Mouse (Mus musculus) CH12.LX (cell line): ENCODE results near the gene Ppp1r12a. TPM values are rescaled to one million over a fixed set of nuclear protein-coding genes. Genes with fewer than 3 reads are reported as not detected.
A peak's percentile ranks its signal among the peaks of the same experiment; 100 is the strongest.

Source experiments
- DNase-seq: peaks from one replicate; pipeline ENCODE4 v3.0.0-alpha.2; 2013; ENCODE audit errors: extremely low read depth
- H3K27ac ChIP-seq: 2 replicates; pipeline ENCODE4 v1.5.1; 2012; ENCODE audit warnings: low read depth, mild to moderate bottlenecking, control low read depth, moderate library complexity; ENCODE audit not compliant: insufficient read depth
- H3K27me3 ChIP-seq: replicated peaks from 2 replicates; pipeline ENCODE3; 2012; ENCODE audit warnings: inconsistent platforms
- H3K36me3 ChIP-seq, 2 experiments: replicated peaks in 1 of 2; 2 replicates each; pipeline versions ENCODE3 to v1.6.1; 2012; ENCODE audit warnings: inconsistent platforms in 1 of 2, low read length in 1 of 2, mild to moderate bottlenecking in 1 of 2, mixed read lengths in 1 of 2, moderate library complexity in 1 of 2; ENCODE audit not compliant: control insufficient read depth in 1 of 2, insufficient read depth in 1 of 2
- H3K4me1 ChIP-seq, 2 experiments: 2 replicates each; pipeline ENCODE4 v1.6.1; 2012; ENCODE audit warnings: inconsistent platforms in 1 of 2, moderate library complexity in 1 of 2; ENCODE audit not compliant: insufficient read depth in 2 of 2, control insufficient read depth in 1 of 2
- H3K4me2 ChIP-seq: 2 replicates; pipeline ENCODE4 v1.6.1; 2012; ENCODE audit warnings: low read depth, mild to moderate bottlenecking, control low read depth; ENCODE audit not compliant: poor library complexity, insufficient read depth, severe bottlenecking
- H3K4me3 ChIP-seq, 3 experiments: fragments of 150-350 bp in 1 of 3; sonication (generic) in 1 of 3; replicated peaks in 1 of 3; 2 replicates each; pipeline versions ENCODE3 to v1.5.1; 2011 to 2012; ENCODE audit warnings: low read depth in 2 of 3, low read length in 2 of 3, mild to moderate bottlenecking in 2 of 3, moderate library complexity in 2 of 3, control low read depth in 1 of 3, improper control_type of control experiment in 1 of 3, inconsistent platforms in 1 of 3, mixed read lengths in 1 of 3; ENCODE audit not compliant: poor library complexity in 1 of 3
- H3K79me2 ChIP-seq: replicated peaks from 2 replicates; pipeline ENCODE4 v1.6.1; 2012; ENCODE audit warnings: mild to moderate bottlenecking, moderate library complexity; ENCODE audit not compliant: control insufficient read depth, poor library complexity, insufficient read depth, severe bottlenecking; ENCODE audit errors: extremely low read depth
- H3K9ac ChIP-seq: 2 replicates; pipeline ENCODE4 v1.6.1; 2012; ENCODE audit warnings: low read depth, mild to moderate bottlenecking, control low read depth, moderate library complexity; ENCODE audit not compliant: insufficient read depth
- H3K9me3 ChIP-seq: replicated peaks from 2 replicates; pipeline ENCODE3; 2012; ENCODE audit warnings: low read length, inconsistent platforms, mixed read lengths
- CTCF ChIP-seq, 2 experiments: IDR thresholded peaks in 1 of 2; conservative IDR thresholded peaks in 1 of 2; 2 replicates each; pipeline ENCODE4 v1.5.1; 2011 to 2012; ENCODE audit warnings: low read depth in 2 of 2, low read length in 2 of 2, improper control_type of control experiment in 1 of 2, inconsistent platforms in 1 of 2, mild to moderate bottlenecking in 1 of 2, moderate library complexity in 1 of 2
- ELF1 ChIP-seq: IDR thresholded peaks from 2 replicates; pipeline ENCODE4 v1.6.1; 2014; ENCODE audit warnings: low read depth, mild to moderate bottlenecking, inconsistent platforms, low read length, improper control_type of control experiment
- EP300 ChIP-seq: IDR thresholded peaks from 2 replicates; pipeline ENCODE4 v1.6.1; 2011; ENCODE audit warnings: low read length, improper control_type of control experiment
- GABPA ChIP-seq: IDR thresholded peaks from 2 replicates; pipeline ENCODE4 v1.6.1; 2012; ENCODE audit warnings: low read depth, low read length, improper control_type of control experiment, inconsistent platforms; ENCODE audit not compliant: insufficient replicate concordance
- MAX ChIP-seq: IDR thresholded peaks from 2 replicates; pipeline ENCODE4 v1.6.1; 2011; ENCODE audit warnings: low read length, improper control_type of control experiment
- MEF2A ChIP-seq: IDR thresholded peaks from 2 replicates; pipeline ENCODE4 v1.6.1; 2014; ENCODE audit warnings: low read depth, mild to moderate bottlenecking, inconsistent platforms, low read length, improper control_type of control experiment, borderline replicate concordance
- MXI1 ChIP-seq: IDR thresholded peaks from 2 replicates; pipeline ENCODE4 v1.6.1; 2011; ENCODE audit warnings: mild to moderate bottlenecking, low read depth, low read length, improper control_type of control experiment
- MYC ChIP-seq: IDR thresholded peaks from 2 replicates; pipeline ENCODE4 v1.6.1; 2011; ENCODE audit warnings: low read depth, mild to moderate bottlenecking, improper control_type of control experiment, low read length
- NELFE ChIP-seq: IDR thresholded peaks from 2 replicates; pipeline ENCODE4 v1.6.1; 2011; ENCODE audit warnings: low read depth, low read length, improper control_type of control experiment
- PAX5 ChIP-seq: IDR thresholded peaks from 2 replicates; pipeline ENCODE4 v1.6.1; 2012; ENCODE audit warnings: low read length, inconsistent platforms, mixed read lengths
- POLR2A ChIP-seq: IDR thresholded peaks from 2 replicates; pipeline ENCODE4 v1.6.1; 2011; ENCODE audit warnings: low read depth, mild to moderate bottlenecking, improper control_type of control experiment, low read length
- POLR2AphosphoS2 ChIP-seq: IDR thresholded peaks from 2 replicates; pipeline ENCODE4 v1.6.1; 2011; ENCODE audit warnings: low read depth, low read length, improper control_type of control experiment
- RAD21 ChIP-seq: IDR thresholded peaks from 2 replicates; pipeline ENCODE4 v1.6.1; 2011; ENCODE audit warnings: low read depth, mild to moderate bottlenecking, low read length, improper control_type of control experiment, moderate library complexity
- SIN3A ChIP-seq: IDR thresholded peaks from 2 replicates; pipeline ENCODE4 v1.6.1; 2012; ENCODE audit warnings: low read length, improper control_type of control experiment, inconsistent platforms
- TBP ChIP-seq: conservative IDR thresholded peaks from 2 replicates; pipeline ENCODE4 v1.6.1; 2011; ENCODE audit warnings: low read depth, low read length, improper control_type of control experiment
- ZKSCAN1 ChIP-seq: IDR thresholded peaks from 2 replicates; pipeline ENCODE4 v1.6.1; 2012; ENCODE audit warnings: low read depth, inconsistent platforms, low read length, improper control_type of control experiment, borderline replicate concordance
- dilution Hi-C: fragments of 300-500 bp; cut with MboI; formaldehyde crosslinking; loops from 2 replicates; pipeline ENCODE4 v1.14.3; 2020; ENCODE audit warnings: low sequenced_read_pairs; ENCODE audit not compliant: extremely low pct_unique_long_range_greater_than_20kb, extremely low pct_ligation_motif_present
- in situ Hi-C: fragments of 300-500 bp; cut with MboI; formaldehyde crosslinking; loops from 3 replicates; pipeline ENCODE4 v1.14.3; 2019; ENCODE audit warnings: low sequenced_read_pairs, low pct_ligation_motif_present, low pct_unique_long_range_greater_than_20kb, mixed read lengths
- polyA plus RNA-seq: library from polyadenylated mRNA; unstranded; fragments of >175 nt; gene quantifications from 2 replicates; pipeline ENCODE4 v1.2.1, GENCODE M21; 2012; ENCODE audit warnings: low read depth; ENCODE audit not compliant: insufficient read length
- total RNA-seq, 2 experiments: library from RNA; depleted of rRNA; stranded (reverse); fragments of 300-350 nt in 1 of 2; fragments of >200 nt in 1 of 2; gene quantifications; 2 replicates each; pipeline ENCODE4 v1.2.3; 2012 to 2014

Ppp1r12a gene
- total and polyA plus RNA-seq, 3 experiments: 34.4 to 70.8 (median 60.0) TPM

DNA sequence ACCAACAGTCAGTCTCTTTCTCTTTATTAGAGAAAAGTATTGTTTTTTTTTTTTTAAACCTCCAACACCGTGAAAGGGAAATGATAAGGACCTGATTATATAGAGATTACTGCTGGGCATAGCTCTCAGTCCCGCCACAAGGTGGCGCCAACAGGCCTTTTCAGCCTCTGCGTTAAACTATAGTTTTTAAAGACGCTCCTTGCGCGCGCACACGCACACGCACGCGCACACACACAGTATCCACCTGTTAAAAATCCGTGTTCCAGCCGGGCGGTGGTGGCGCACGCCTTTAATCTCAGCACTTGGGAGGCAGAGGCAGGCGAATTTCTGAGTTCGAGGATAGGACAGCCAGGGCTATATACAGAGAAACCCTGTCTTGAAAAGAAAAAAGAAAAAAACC is 138.8 kb downstream of the Ppp1r12a start (continued):
- peak; percentile 73 for TF ChIP-seq RAD21
- TF ChIP-seq POLR2AphosphoS2: no peak
- TF ChIP-seq PAX5: no peak
- no peak for TF ChIP-seq NELFE
- TF ChIP-seq MXI1: no peak

DNA sequence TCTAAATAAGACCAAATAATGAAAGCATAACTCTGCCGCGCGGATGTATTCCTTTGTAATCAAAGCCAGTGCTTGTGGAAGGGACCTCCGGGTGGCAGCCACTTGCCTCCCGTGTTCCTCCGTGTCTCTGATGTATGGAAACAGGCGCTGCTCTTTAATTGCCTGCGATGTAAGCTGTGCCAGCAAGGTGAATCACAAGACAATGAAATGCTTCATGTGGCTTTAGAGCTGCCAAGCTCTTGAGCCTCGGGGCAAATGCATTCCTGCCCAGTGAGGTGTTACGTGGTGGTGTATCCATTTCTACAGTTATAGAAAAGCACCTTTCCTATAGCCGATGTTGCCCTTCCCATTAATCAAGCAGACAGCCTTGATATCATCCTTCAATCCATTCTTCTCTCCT is 145.8 kb downstream of the Ppp1r12a start:
- dilution Hi-C loops: no loop called here
- H3K9me3 ChIP-seq: no peaks in the 10 kb centered on the region

DNA sequence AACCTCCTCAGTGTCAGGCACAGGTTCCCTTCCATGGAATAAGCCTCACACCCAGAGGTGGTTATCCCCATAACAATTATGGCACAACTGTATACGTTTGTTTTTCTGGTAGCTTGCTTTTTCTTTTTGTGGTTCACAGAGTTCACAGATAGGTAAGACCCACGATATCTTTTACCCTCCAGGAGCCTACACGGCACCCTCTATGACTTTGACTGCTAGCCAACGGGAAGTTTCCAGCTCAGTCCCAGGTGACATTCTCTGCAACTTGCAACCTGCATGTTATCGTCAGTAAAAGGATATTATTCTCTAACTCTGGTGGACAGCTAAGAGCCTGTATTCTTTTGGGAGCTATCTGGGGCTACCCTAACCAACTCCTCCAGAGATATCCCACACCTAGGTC is 148.2 kb downstream of the Ppp1r12a start:
- Histone ChIP-seq H3K27ac (no peak overlapping the region), H3K36me3 (no peaks in the 10 kb centered on the region), H3K4me3 (no peak overlapping the region), H3K4me1 (no peaks in the 10 kb centered on the region), H3K9me3 (no peaks in the 10 kb centered on the region), H3K9ac (no peak overlapping the region), H3K79me2 (no peaks in the 10 kb centered on the region), H3K4me2 (no peak overlapping the region), H3K27me3 (no peaks in the 10 kb centered on the region)
- in situ Hi-C loops: no loop called here
- DNase-seq: no peak
- dilution Hi-C loops: no loop called here
- TF ChIP-seq MEF2A (no peak), POLR2A (no peak), SIN3A (no peak), CTCF (conservative IDR thresholded peaks at IDR 0.05 in 1 of 2, IDR thresholded peaks at IDR 0.05 in 1 of 2; ENCODE audit: low read depth in 2 of 2, low read length in 2 of 2) (no peak), ZKSCAN1 (no peak)
- TF ChIP-seq, all 38 proteins: peak for 0

More for the DNA sequence above, 145.8 kb downstream of the Ppp1r12a start:
- no peak overlapping the region for H3K9ac ChIP-seq
- H3K4me3 ChIP-seq: no peak overlapping the region
- no peak overlapping the region for H3K4me2 ChIP-seq
- no peaks in the 10 kb centered on the region for H3K79me2 ChIP-seq
- no peaks in the 10 kb centered on the region for H3K27me3 ChIP-seq
- no peak overlapping the region for H3K27ac ChIP-seq
- in situ Hi-C loops: no loop called here
- TF ChIP-seq MEF2A (no peak), POLR2A (no peak)
- no peak for DNase-seq
- H3K36me3 ChIP-seq: no peaks in the 10 kb centered on the region
- no peaks in the 10 kb centered on the region for H3K4me1 ChIP-seq

- H3K27me3 ChIP-seq: no peaks in the 10 kb centered on the region
- no peaks in the 10 kb centered on the region for H3K79me2 ChIP-seq
- dilution Hi-C loops: no loop called here
- no peak overlapping the region for H3K27ac ChIP-seq
- no peak overlapping the region for H3K4me2 ChIP-seq
- no peak for DNase-seq
- H3K36me3 ChIP-seq: no peaks in the 10 kb centered on the region
- H3K4me3 ChIP-seq: no peak overlapping the region
- TF ChIP-seq MYC (no peak), GABPA (no peak), ELF1 (no peak), MAX (no peak), TBP (no peak), EP300 (no peak), POLR2A (no peak), CTCF (conservative IDR thresholded peaks at IDR 0.05 in 1 of 2, IDR thresholded peaks at IDR 0.05 in 1 of 2; ENCODE audit: low read depth in 2 of 2, low read length in 2 of 2) (no peak), PAX5 (no peak)
- in situ Hi-C loops: no loop called here
- H3K9ac ChIP-seq: no peak overlapping the region
- H3K4me1 ChIP-seq: no peaks in the 10 kb centered on the region
- no peaks in the 10 kb centered on the region for H3K9me3 ChIP-seq
Observed at GRCm38 (mm10) chr10:108311396-108311795, 149.4 kb downstream of the Ppp1r12a start.
